Mouse (Mus musculus) bone marrow macrophage, adult 2 months (primary cell): ENCODE results near the gene Olfr1183.

Experiments
- CTCF ChIP-seq: IDR thresholded peaks from 2 replicates; pipeline ENCODE4 v1.5.1; 2012; ENCODE audit warnings: low read depth, mild to moderate bottlenecking, low read length, moderate library complexity
- POLR2A ChIP-seq: IDR thresholded peaks from 2 replicates; pipeline ENCODE4 v1.6.1; 2012; ENCODE audit warnings: mild to moderate bottlenecking, low read depth, low read length, borderline replicate concordance

DNA sequence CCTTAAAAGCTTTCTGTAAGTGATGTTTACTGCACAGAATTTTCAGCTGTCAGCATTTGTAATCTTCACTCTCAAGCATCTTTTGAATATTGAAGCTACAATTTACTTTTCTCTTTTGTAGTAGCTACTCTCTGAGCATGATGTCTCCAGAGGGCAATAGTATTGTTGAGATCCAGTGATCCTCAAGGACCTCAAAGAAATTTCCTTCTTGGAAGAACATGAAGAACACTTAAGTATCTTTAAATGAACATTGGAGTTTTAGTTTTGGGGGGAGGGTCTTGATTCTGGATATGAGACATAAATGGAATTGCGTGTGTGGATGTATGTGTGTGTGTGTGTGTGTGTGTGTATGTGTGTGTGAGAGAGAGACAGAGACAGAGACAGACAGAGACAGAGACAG, 5.6 kb upstream of the Olfr1183 start, which contains the start of gene Gm13757:
- TF ChIP-seq CTCF, result no peak
- no peak for TF ChIP-seq POLR2A
